Mouse (Mus musculus) fat pad, adult 2 months (tissue): ENCODE data around the gene Abhd4.

ENCODE experiments used
- DNase-seq: peaks from one replicate; pipeline ENCODE4 v3.0.0-alpha.2; 2011; ENCODE audit warnings: low read depth, low spot score; ENCODE audit errors: extremely low read depth

Gene Abhd4

DNA sequence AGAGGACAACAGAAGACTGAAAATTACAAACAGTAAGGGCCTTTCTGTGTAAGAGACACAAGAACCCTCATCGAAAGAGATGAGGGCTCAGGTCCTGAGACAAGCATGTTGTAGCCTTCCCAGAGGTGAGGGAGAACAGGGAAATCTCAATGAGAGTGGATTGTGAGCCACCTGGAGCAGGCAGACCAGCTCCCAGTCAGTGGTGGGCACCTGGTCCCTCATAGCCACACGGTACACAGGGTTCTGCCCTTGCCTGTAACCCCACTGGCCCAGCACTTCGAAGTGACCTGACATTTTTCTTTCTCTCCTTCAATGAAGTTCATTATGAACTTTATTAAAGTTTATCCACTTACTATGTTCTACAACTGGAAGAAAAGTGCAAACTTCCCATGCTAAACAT, 18.7 kb downstream of the Abhd4 start:
- no peak for DNase-seq

GRCm38 (mm10) chr14:54276446-54276845, 22.5 kb downstream of the Abhd4 start:
- DNase-seq = no peak

GRCm38 (mm10) chr14:54284839-54285238, 30.9 kb downstream of the Abhd4 start, which contains the start of gene Olfr49:
Olfr49 (minus strand) TSS chr14:54284939.
- no peak for DNase-seq

DNA sequence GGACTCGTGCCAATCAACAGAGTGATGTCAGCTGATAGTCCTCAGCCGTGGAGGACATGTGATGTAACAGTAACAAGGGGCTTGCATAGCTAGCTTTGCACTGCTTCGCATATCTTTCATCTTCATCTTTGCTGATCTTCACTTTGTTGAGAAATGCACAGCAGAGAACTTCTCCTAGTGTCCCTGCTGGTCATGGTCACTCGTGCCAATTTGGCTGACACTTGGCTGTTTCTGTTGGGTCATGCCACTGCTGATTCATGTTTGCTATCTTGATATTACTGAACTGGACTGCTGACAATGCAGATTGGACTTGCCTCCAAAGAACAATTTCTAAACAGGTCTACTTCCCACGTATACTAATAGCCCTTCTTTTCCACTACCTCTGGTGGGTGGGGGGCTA, 46.1 kb downstream of the Abhd4 start:
- peak; percentile 83 for DNase-seq

GRCm38 (mm10) chr14:54300676-54301075, 46.7 kb downstream of the Abhd4 start:
- peak; percentile 81 for DNase-seq

DNA sequence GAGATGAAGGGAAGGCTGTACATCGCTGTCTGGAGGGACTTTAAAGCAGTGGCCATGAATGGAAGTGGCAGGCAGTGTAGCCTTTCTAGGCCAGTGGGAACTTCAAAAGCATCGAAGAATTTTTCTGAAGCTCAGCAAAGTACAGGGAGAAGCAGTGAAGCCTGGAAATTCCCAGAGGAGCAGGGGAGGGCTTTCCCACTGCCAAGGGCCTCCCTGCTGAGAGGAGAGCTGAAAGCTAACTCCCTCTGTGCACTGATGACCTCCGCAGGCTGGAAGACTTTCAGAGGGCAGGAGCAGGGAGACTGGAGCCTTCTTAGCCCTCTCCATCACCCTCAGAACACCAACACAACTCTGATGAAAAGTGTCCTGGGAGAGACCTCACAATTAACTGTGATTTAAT, 57.8 kb downstream of the Abhd4 start:
- DNase-seq = no peak
